Mouse (Mus musculus) right cerebral cortex, adult 2 months (tissue): ENCODE measurements around the gene Sp8.

Experiments used
- DNase-seq, 2 experiments: peaks; one replicate each; pipeline ENCODE4 v3.0.0; 2021 to 2022; ENCODE audit warnings: low spot score in 2 of 2

Sp8 gene

GRCm38 (mm10) chr12:118846221-118846620 lies at the start of gene Sp8:
Gene Sp8 (plus strand): TSS chr12:118846329.
- no peak for DNase-seq

- no peak for DNase-seq
Observed at GRCm38 (mm10) chr12:118811328-118811961, 34.7 kb upstream of the Sp8 start.

GRCm38 (mm10) chr12:118814561-118814960 lies 31.6 kb upstream of the Sp8 start:
- no peak for DNase-seq

- DNase-seq, result no peak
Observed at GRCm38 (mm10) chr12:118816156-118816555, 30.0 kb upstream of the Sp8 start.

GRCm38 (mm10) chr12:118829881-118830280 lies 16.2 kb upstream of the Sp8 start:
- DNase-seq, result no peak

GRCm38 (mm10) chr12:118836411-118837341 lies 9.5 kb upstream of the Sp8 start:
- DNase-seq, result no peak

- DNase-seq, result no peak
Observed at GRCm38 (mm10) chr12:118837361-118837760, 8.8 kb upstream of the Sp8 start.

GRCm38 (mm10) chr12:118838260-118838659 lies 7.9 kb upstream of the Sp8 start:
- no peak for DNase-seq

- no peak for DNase-seq
Observed at GRCm38 (mm10) chr12:118839398-118839797, 6.7 kb upstream of the Sp8 start.

- DNase-seq, result no peak
Observed at GRCm38 (mm10) chr12:118840301-118840700, 5.8 kb upstream of the Sp8 start.

- no peak for DNase-seq
Observed at GRCm38 (mm10) chr12:118840861-118841260, 5.3 kb upstream of the Sp8 start.

GRCm38 (mm10) chr12:118841381-118841922 lies 4.7 kb upstream of the Sp8 start:
- no peak for DNase-seq

- DNase-seq, result no peak
Observed at GRCm38 (mm10) chr12:118841971-118842550, 4.1 kb upstream of the Sp8 start.

GRCm38 (mm10) chr12:118842671-118843411 lies 3.3 kb upstream of the Sp8 start:
- no peak for DNase-seq

- DNase-seq, result no peak
Observed at GRCm38 (mm10) chr12:118844111-118844510, 2.0 kb upstream of the Sp8 start.

GRCm38 (mm10) chr12:118844841-118845240 lies 1.3 kb upstream of the Sp8 start:
- DNase-seq, result no peak

- no peak for DNase-seq
Observed at GRCm38 (mm10) chr12:118845351-118845750, 778 bp upstream of the Sp8 start.

GRCm38 (mm10) chr12:118846649-118847321 lies 656 bp downstream of the Sp8 start:
- no peak for DNase-seq

- no peak for DNase-seq
Observed at GRCm38 (mm10) chr12:118847381-118847780, 1.3 kb downstream of the Sp8 start.

GRCm38 (mm10) chr12:118847861-118848495 lies 1.8 kb downstream of the Sp8 start:
- DNase-seq, result no peak
